ENCODE assay signal across 10 mouse cellular contexts in genomic region chr16:37729381-37730150, GRCm38 (mm10). TPM values are rescaled to one million over a fixed set of nuclear protein-coding genes. Genes with fewer than 3 reads are reported as not detected.
DNase-seq lines count a peak whose midpoint lies in the region; ATAC-seq and TF ChIP-seq lines count a peak whose summit lies in the region.
"Had no signal": no experiment of that assay in that cellular context is flagged by ENCODE, and none has a peak within 500 bp of the region (broad histone marks: within the 10 kb centered on the region; RNA-seq: fewer than 3 reads in every experiment).

No protein-coding gene starts in this region.

- H3K27me3 ChIP-seq in heart, embryonic 14.5 days (ENCODE audit: control insufficient read depth, insufficient read depth, low read length) = no peaks in the 10 kb centered on the region
- no peaks in the 10 kb centered on the region for H3K27me3 ChIP-seq in lung, postnatal 0 days (replicated peaks; ENCODE audit: insufficient read depth, low read length)
- no peaks in the 10 kb centered on the region for H3K27me3 ChIP-seq in embryonic facial prominence, embryonic 10.5 days (replicated peaks; ENCODE audit: low read depth, poor library complexity, severe bottlenecking)
- no peaks in the 10 kb centered on the region for H3K27me3 ChIP-seq in stomach, postnatal 0 days (ENCODE audit: control insufficient read depth, insufficient read depth, low read length)
- H3K27me3 ChIP-seq in forebrain, embryonic 16.5 days (replicated peaks; ENCODE audit: control insufficient read depth, insufficient read depth, low read length) = no peaks in the 10 kb centered on the region

- no peak for TF ChIP-seq CTCF in lung, postnatal 0 days (IDR thresholded peaks at IDR 0.05)
- TF ChIP-seq CTCF in stomach, postnatal 0 days (IDR thresholded peaks at IDR 0.05; ENCODE audit: low read depth) = no peak

- H3K4me3 ChIP-seq in heart, embryonic 14.5 days (ENCODE audit: control insufficient read depth in 1 of 2, insufficient read depth in 1 of 2, low read depth in 1 of 2, low read length in 2 of 2) = no peak overlapping the region
- H3K4me3 ChIP-seq in lung, postnatal 0 days (ENCODE audit: low read depth, low read length) = no peak overlapping the region
- no peak overlapping the region for H3K4me3 ChIP-seq in embryonic facial prominence, embryonic 10.5 days
- no peak overlapping the region for H3K4me3 ChIP-seq in stomach, postnatal 0 days (ENCODE audit: low read depth, low read length)
- no peak overlapping the region for H3K4me3 ChIP-seq in forebrain, embryonic 16.5 days (replicated peaks; ENCODE audit: low read length)
- H3K4me3 ChIP-seq: layer of hippocampus, adult 2 months; megakaryocyte, embryonic 14.5 days had no signal

- peak; percentile 33; the same call in 1 of the 2 replicates for ATAC-seq in heart, embryonic 14.5 days (ENCODE audit: insufficient number of reproducible peaks, insufficient read depth, low FRiP score, low read depth)
- ATAC-seq in lung, postnatal 0 days = peak; percentile 42; the same call in 1 of the 2 replicates
- ATAC-seq in stomach, postnatal 0 days (ENCODE audit: low FRiP score, low TSS enrichment) = no peak
- ATAC-seq in forebrain, embryonic 16.5 days = no peak
- ATAC-seq: intestine, embryonic 16.5 days had no signal

- TF ChIP-seq EP300 in lung, postnatal 0 days (IDR thresholded peaks at IDR 0.05) = no peak
- TF ChIP-seq EP300 in stomach, postnatal 0 days (optimal IDR thresholded peaks at IDR 0.05) = no peak

- no peaks in the 10 kb centered on the region for H3K9me3 ChIP-seq in heart, embryonic 14.5 days (ENCODE audit: control insufficient read depth, low read length)
- no peaks in the 10 kb centered on the region for H3K9me3 ChIP-seq in lung, postnatal 0 days (ENCODE audit: low read length)
- H3K9me3 ChIP-seq in embryonic facial prominence, embryonic 10.5 days = no peaks in the 10 kb centered on the region
- no peaks in the 10 kb centered on the region for H3K9me3 ChIP-seq in stomach, postnatal 0 days (ENCODE audit: control insufficient read depth, low read length)
- no peaks in the 10 kb centered on the region for H3K9me3 ChIP-seq in forebrain, embryonic 16.5 days (ENCODE audit: control insufficient read depth, low read length)

- H3K9ac ChIP-seq in heart, embryonic 14.5 days (ENCODE audit: low read length) = peak overlapping the region; percentile 51; the same call in 1 of the 2 replicates
- no peak overlapping the region for H3K9ac ChIP-seq in lung, postnatal 0 days (replicated peaks; ENCODE audit: low read depth)
- H3K9ac ChIP-seq in stomach, postnatal 0 days (ENCODE audit: low read length) = no peak overlapping the region
- H3K9ac ChIP-seq in forebrain, embryonic 16.5 days (replicated peaks; ENCODE audit: low read depth, low read length) = no peak overlapping the region

- H3K27ac ChIP-seq in heart, embryonic 14.5 days (replicated peaks in 1 of 2; ENCODE audit: control insufficient read depth in 1 of 2, insufficient read depth in 1 of 2, low read depth in 2 of 2, low read length in 2 of 2) = peak overlapping the region; percentile 87 to 96
- no peak overlapping the region for H3K27ac ChIP-seq in lung, postnatal 0 days (ENCODE audit: low read length)
- peak overlapping the region; percentile 35; the same call in 1 of the 2 replicates for H3K27ac ChIP-seq in embryonic facial prominence, embryonic 10.5 days (replicated peaks)
- H3K27ac ChIP-seq in stomach, postnatal 0 days (replicated peaks) = peak overlapping the region; percentile 35; the same call in 1 of the 2 replicates
- H3K27ac ChIP-seq in forebrain, embryonic 16.5 days (ENCODE audit: low read length) = no peak overlapping the region
- H3K27ac ChIP-seq: layer of hippocampus, adult 2 months had no signal

- peaks cover 18 to 41% of the 10 kb centered on the region in 2 experiments for H3K4me1 ChIP-seq in heart, embryonic 14.5 days (ENCODE audit: control insufficient read depth in 2 of 2, insufficient read depth in 2 of 2, low read length in 2 of 2)
- peaks cover 4% of the 10 kb centered on the region; the same call in 1 of the 2 replicates for H3K4me1 ChIP-seq in lung, postnatal 0 days (ENCODE audit: insufficient read depth, low read depth, low read length)
- H3K4me1 ChIP-seq in embryonic facial prominence, embryonic 10.5 days = peaks cover 24% of the 10 kb centered on the region
- H3K4me1 ChIP-seq in stomach, postnatal 0 days (replicated peaks; ENCODE audit: control insufficient read depth, insufficient read depth) = no peaks in the 10 kb centered on the region
- H3K4me1 ChIP-seq in forebrain, embryonic 16.5 days (replicated peaks; ENCODE audit: control insufficient read depth, insufficient read depth, low read length) = peaks cover 14% of the 10 kb centered on the region

- no peaks in the 10 kb centered on the region for H3K36me3 ChIP-seq in heart, embryonic 14.5 days (ENCODE audit: control insufficient read depth, insufficient read depth, low read length)
- no peaks in the 10 kb centered on the region for H3K36me3 ChIP-seq in lung, postnatal 0 days (ENCODE audit: insufficient read depth, low read length)
- no peaks in the 10 kb centered on the region for H3K36me3 ChIP-seq in embryonic facial prominence, embryonic 10.5 days (replicated peaks)
- H3K36me3 ChIP-seq in stomach, postnatal 0 days (ENCODE audit: control insufficient read depth, insufficient read depth, low read length) = no peaks in the 10 kb centered on the region
- H3K36me3 ChIP-seq in forebrain, embryonic 16.5 days (ENCODE audit: control insufficient read depth, insufficient read depth) = no peaks in the 10 kb centered on the region

- intact Hi-C loops in heart, postnatal 25 days (cut with DNase I) = loop anchor here (5.0 kb wide), 1 partner anchor 48 kb away; the partner anchor contains the start of gene Fstl1

- DNase-seq in heart, postnatal 25 days (ENCODE audit: low spot score) = no peak
- peak; percentile 36 for DNase-seq in lung, postnatal 0 days (ENCODE audit: low spot score)
- DNase-seq in lung, postnatal 36 days = no peak
- no peak for DNase-seq in embryonic facial prominence, embryonic 10.5 days (ENCODE audit: low spot score)
- no peak for DNase-seq in stomach, postnatal 0 days (ENCODE audit: low spot score)

- peak overlapping the region; percentile 46 for H3K4me2 ChIP-seq in heart, embryonic 14.5 days (ENCODE audit: low read length)
- H3K4me2 ChIP-seq in lung, postnatal 0 days (replicated peaks; ENCODE audit: low read depth, low read length) = no peak overlapping the region
- H3K4me2 ChIP-seq in stomach, postnatal 0 days (replicated peaks; ENCODE audit: low read depth) = no peak overlapping the region
- no peak overlapping the region for H3K4me2 ChIP-seq in forebrain, embryonic 16.5 days (ENCODE audit: low read length)

- 14% methylated on average over 9 of the region's 9 CpGs for WGBS in heart, embryonic 14.5 days
- 27% methylated on average over 9 of the region's 9 CpGs for WGBS in lung, postnatal 0 days
- WGBS in embryonic facial prominence, embryonic 10.5 days = 87% methylated on average over 9 of the region's 9 CpGs
- 40% methylated on average over 9 of the region's 9 CpGs for WGBS in stomach, postnatal 0 days
- WGBS in forebrain, embryonic 16.5 days = 40% methylated on average over 9 of the region's 9 CpGs

RNA-seq across cellular contexts. Expression of gene Fstl1, which starts 47.1 kb away (rescaled TPM):
- 537 and 600 TPM in 2 replicates for polyA plus RNA-seq in heart, embryonic 14.5 days (2014; fragmentation: Nextera tagmentation; extraction: Ambion mirVana)
- total RNA-seq in heart, postnatal 25 days (2021) = 100 to 1,000 TPM; 107 to 122 TPM
- 305 and 333 TPM in 2 replicates for polyA plus RNA-seq in lung, postnatal 0 days (2015; fragmentation: Nextera tagmentation; extraction: Ambion mirVana)
- polyA plus RNA-seq in embryonic facial prominence, embryonic 10.5 days (2016; fragmentation: Nextera tagmentation; extraction: Ambion mirVana) = 192 and 210 TPM in 2 replicates
- polyA plus RNA-seq in stomach, postnatal 0 days (2015; fragmentation: Nextera tagmentation; extraction: Ambion mirVana) = 238 and 254 TPM in 2 replicates
- 75.6 and 105 TPM in 2 replicates for polyA plus RNA-seq in forebrain, embryonic 16.5 days (2015; fragmentation: Nextera tagmentation; extraction: Ambion mirVana)

Comparison
In these comparisons a context has a peak if more than half of its experiments do, and no peak if none do; other contexts are left out.
1. ATAC-seq: peak in heart, embryonic 14.5 days (single experiment) and lung, postnatal 0 days (single experiment); none in stomach, postnatal 0 days (single experiment) and forebrain, embryonic 16.5 days (single experiment).
2. H3K27ac ChIP-seq: peak in heart, embryonic 14.5 days (2 of 2), embryonic facial prominence, embryonic 10.5 days (single experiment) and stomach, postnatal 0 days (single experiment); none in lung, postnatal 0 days (single experiment) and forebrain, embryonic 16.5 days (single experiment).